Mouse (Mus musculus) intestine, postnatal 0 days (tissue): ENCODE results near the gene Mtmr3. TPM values are rescaled to one million over a fixed set of nuclear protein-coding genes. Genes with fewer than 3 reads are reported as not detected.

ENCODE experiments used
- ATAC-seq: fragments of 200-750 bp; cut with Nextera tagmentation; 2 replicates; pipeline ENCODE4 v1.8.0; 2017; ENCODE audit warnings: mild to moderate bottlenecking, moderate TSS enrichment, moderate library complexity
- H3K27ac ChIP-seq: fragments of 300-500 bp; sonication (generic); 2 replicates; pipeline ENCODE4 v1.5.1; 2014; ENCODE audit warnings: mild to moderate bottlenecking, low read depth, low read length, moderate library complexity
- H3K27me3 ChIP-seq: fragments of 300-500 bp; sonication (generic); replicated peaks from 2 replicates; pipeline ENCODE4 v1.6.1; 2014; ENCODE audit warnings: low read length, mixed read lengths; ENCODE audit not compliant: control insufficient read depth, insufficient read depth
- H3K36me3 ChIP-seq: fragments of 300-500 bp; sonication (generic); 2 replicates; pipeline ENCODE4 v1.6.1; 2014; ENCODE audit warnings: mild to moderate bottlenecking, moderate library complexity; ENCODE audit not compliant: control insufficient read depth, insufficient read depth
- H3K4me1 ChIP-seq: fragments of 300-500 bp; sonication (generic); replicated peaks from 2 replicates; pipeline ENCODE4 v1.6.1; 2014; ENCODE audit warnings: antibody characterized with exemption, low read length, mixed read lengths; ENCODE audit not compliant: control insufficient read depth, insufficient read depth
- H3K4me2 ChIP-seq: fragments of 300-500 bp; sonication (generic); replicated peaks from 2 replicates; pipeline ENCODE4 v1.6.1; 2014; ENCODE audit warnings: low read depth, mild to moderate bottlenecking, moderate library complexity
- H3K4me3 ChIP-seq: fragments of 300-500 bp; sonication (generic); 2 replicates; pipeline ENCODE4 v1.5.1; 2014; ENCODE audit warnings: low read depth, low read length
- H3K9ac ChIP-seq: fragments of 300-500 bp; sonication (generic); 2 replicates; pipeline ENCODE4 v1.6.1; 2014; ENCODE audit warnings: mild to moderate bottlenecking, low read depth, low read length
- H3K9me3 ChIP-seq: fragments of 300-500 bp; sonication (generic); 2 replicates; pipeline ENCODE4 v1.6.1; 2016; ENCODE audit warnings: mixed run types; ENCODE audit not compliant: control insufficient read depth
- CTCF ChIP-seq: sonication (generic); IDR thresholded peaks from 2 replicates; pipeline ENCODE4 v1.5.1; 2016; ENCODE audit warnings: low read depth, mild to moderate bottlenecking, control low read depth, antibody characterized with exemption, moderate library complexity
- WGBS: fragments of 180-500 bp; shearing (Covaris S2); extraction: QIAGEN DNeasy Blood & Tissue Kit; methylation state at CpG from one replicate; pipeline ENCODE4 v1.1.7; 2014; 5-methylcytosine and 5-hydroxymethylcytosine counted together
- polyA plus RNA-seq: library from polyadenylated mRNA; unstranded; fragments of >200 nt; fragmentation: Nextera tagmentation; extraction: Ambion mirVana; gene quantifications from 2 replicates; pipeline ENCODE4 v1.2.1, GENCODE M21; 2015

The Mtmr3 gene
- polyA plus RNA-seq, 1 experiment from 2014 or later = 9.8 TPM

- Histone ChIP-seq H3K4me1 (no peaks in the 10 kb centered on the region), H3K27me3 (no peaks in the 10 kb centered on the region), H3K9ac (no peak overlapping the region), H3K27ac (no peak overlapping the region), H3K4me2 (no peak overlapping the region), H3K9me3 (no peaks in the 10 kb centered on the region), H3K4me3 (no peak overlapping the region), H3K36me3 (peaks cover 51% of the 10 kb centered on the region)
- TF ChIP-seq CTCF = no peak
- ATAC-seq = no peak
- 87% methylated on average over 2 of the region's 2 CpGs for WGBS
Measured at GRCm38 (mm10) chr11:4499456-4499855, 95.2 kb downstream of the Mtmr3 start.

- WGBS = 86% methylated on average over 9 of the region's 9 CpGs
- no peaks in the 10 kb centered on the region for H3K4me1 ChIP-seq
- no peak for ATAC-seq
- no peaks in the 10 kb centered on the region for H3K27me3 ChIP-seq
- no peak overlapping the region for H3K9ac ChIP-seq
- H3K4me3 ChIP-seq = no peak overlapping the region
- no peak for TF ChIP-seq CTCF
- peaks cover 48% of the 10 kb centered on the region for H3K36me3 ChIP-seq
- H3K9me3 ChIP-seq = no peaks in the 10 kb centered on the region
- H3K4me2 ChIP-seq = no peak overlapping the region
- H3K27ac ChIP-seq = no peak overlapping the region
Measured at GRCm38 (mm10) chr11:4498774-4499173, 95.9 kb downstream of the Mtmr3 start.

GRCm38 (mm10) chr11:4497501-4498118 lies 97.1 kb downstream of the Mtmr3 start:
- Histone ChIP-seq H3K4me1 (no peaks in the 10 kb centered on the region), H3K9me3 (no peaks in the 10 kb centered on the region), H3K4me2 (no peak overlapping the region), H3K27me3 (no peaks in the 10 kb centered on the region), H3K9ac (no peak overlapping the region), H3K4me3 (no peak overlapping the region), H3K27ac (no peak overlapping the region), H3K36me3 (peaks cover 40% of the 10 kb centered on the region)
- WGBS = 65% methylated on average over 10 of the region's 10 CpGs
- TF ChIP-seq CTCF = no peak
- peak; percentile 47; the same call in 1 of the 2 replicates for ATAC-seq

GRCm38 (mm10) chr11:4495021-4495540 lies 99.6 kb downstream of the Mtmr3 start:
- TF ChIP-seq CTCF = no peak

GRCm38 (mm10) chr11:4489207-4489606 lies 105.5 kb downstream of the Mtmr3 start:
- Histone ChIP-seq H3K4me2 (no peak overlapping the region), H3K9ac (no peak overlapping the region), H3K4me1 (no peaks in the 10 kb centered on the region), H3K36me3 (peaks cover 85% of the 10 kb centered on the region), H3K4me3 (no peak overlapping the region), H3K27me3 (no peaks in the 10 kb centered on the region), H3K9me3 (no peaks in the 10 kb centered on the region), H3K27ac (no peak overlapping the region)
- TF ChIP-seq CTCF = no peak
- WGBS = 83% methylated on average over 4 of the region's 4 CpGs
- ATAC-seq = no peak

More at GRCm38 (mm10) chr11:4495021-4495540, 99.6 kb downstream of the Mtmr3 start:
- no peak overlapping the region for H3K4me2 ChIP-seq
- no peaks in the 10 kb centered on the region for H3K9me3 ChIP-seq
- no peak overlapping the region for H3K4me3 ChIP-seq
- no peak overlapping the region for H3K9ac ChIP-seq
- no peak overlapping the region for H3K27ac ChIP-seq
- H3K4me1 ChIP-seq = no peaks in the 10 kb centered on the region
- WGBS = 87% methylated on average over 4 of the region's 4 CpGs
- no peaks in the 10 kb centered on the region for H3K27me3 ChIP-seq
- no peak for ATAC-seq
- peaks cover 53% of the 10 kb centered on the region for H3K36me3 ChIP-seq

- TF ChIP-seq CTCF = no peak
- no peak overlapping the region for H3K4me2 ChIP-seq
Measured at GRCm38 (mm10) chr11:4488798-4489197, 105.9 kb downstream of the Mtmr3 start.

More at GRCm38 (mm10) chr11:4488798-4489197, 105.9 kb downstream of the Mtmr3 start:
- no peaks in the 10 kb centered on the region for H3K4me1 ChIP-seq
- H3K9me3 ChIP-seq = no peaks in the 10 kb centered on the region
- peaks cover 88% of the 10 kb centered on the region for H3K36me3 ChIP-seq
- no peak for ATAC-seq
- no peak overlapping the region for H3K4me3 ChIP-seq
- H3K27me3 ChIP-seq = no peaks in the 10 kb centered on the region
- WGBS = 96% methylated on average over 2 of the region's 2 CpGs
- no peak overlapping the region for H3K9ac ChIP-seq
- no peak overlapping the region for H3K27ac ChIP-seq
